Mouse (Mus musculus) stomach, postnatal 0 days (tissue): ENCODE measurements around the gene Tm4sf20. TPM values are rescaled to one million over a fixed set of nuclear protein-coding genes. Genes with fewer than 3 reads are reported as not detected.

ENCODE experiments used
- ATAC-seq: fragments of 200-750 bp; cut with Nextera tagmentation; 2 replicates; pipeline ENCODE4 v1.8.0; 2017; ENCODE audit not compliant: low FRiP score, low TSS enrichment
- DNase-seq: peaks from one replicate; pipeline ENCODE4 v3.0.0-alpha.2; 2016; ENCODE audit warnings: low spot score
- H3K27ac ChIP-seq: fragments of 300-500 bp; sonication (generic); replicated peaks from 2 replicates; pipeline ENCODE4 v1.5.1; 2014; ENCODE audit warnings: mild to moderate bottlenecking, control low read depth
- H3K27me3 ChIP-seq: fragments of 300-500 bp; sonication (generic); 2 replicates; pipeline ENCODE4 v1.6.1; 2014; ENCODE audit warnings: low read length; ENCODE audit not compliant: control insufficient read depth, insufficient read depth
- H3K36me3 ChIP-seq: fragments of 300-500 bp; sonication (generic); 2 replicates; pipeline ENCODE4 v1.6.1; 2014; ENCODE audit warnings: low read length, mixed read lengths; ENCODE audit not compliant: control insufficient read depth, insufficient read depth
- H3K4me1 ChIP-seq: fragments of 300-500 bp; sonication (generic); replicated peaks from 2 replicates; pipeline ENCODE4 v1.6.1; 2014; ENCODE audit warnings: antibody characterized with exemption; ENCODE audit not compliant: control insufficient read depth, insufficient read depth
- H3K4me2 ChIP-seq: fragments of 300-500 bp; sonication (generic); replicated peaks from 2 replicates; pipeline ENCODE4 v1.6.1; 2014; ENCODE audit warnings: low read depth, mild to moderate bottlenecking, control low read depth, moderate library complexity
- H3K4me3 ChIP-seq: fragments of 300-500 bp; sonication (generic); 2 replicates; pipeline ENCODE4 v1.5.1; 2014; ENCODE audit warnings: low read depth, low read length, control low read depth
- H3K9ac ChIP-seq: fragments of 300-500 bp; sonication (generic); 2 replicates; pipeline ENCODE4 v1.6.1; 2014; ENCODE audit warnings: mild to moderate bottlenecking, low read length, control low read depth, mixed read lengths
- H3K9me3 ChIP-seq: fragments of 300-500 bp; sonication (generic); 2 replicates; pipeline ENCODE4 v1.6.1; 2016; ENCODE audit warnings: low read length; ENCODE audit not compliant: control insufficient read depth
- CTCF ChIP-seq: IDR thresholded peaks from 2 replicates; pipeline ENCODE4 v1.5.1; 2016; ENCODE audit warnings: antibody characterized with exemption, low read depth, mild to moderate bottlenecking, moderate library complexity
- EP300 ChIP-seq: optimal IDR thresholded peaks from 2 replicates; pipeline ENCODE3; 2016; ENCODE audit warnings: antibody characterized with exemption
- WGBS: fragments of 180-500 bp; shearing (Covaris S2); extraction: QIAGEN DNeasy Blood & Tissue Kit; methylation state at CpG from one replicate; pipeline ENCODE4 v1.1.7; 2014; 5-methylcytosine and 5-hydroxymethylcytosine counted together
- polyA plus RNA-seq: library from polyadenylated mRNA; unstranded; fragments of >200 nt; fragmentation: Nextera tagmentation; extraction: Ambion mirVana; gene quantifications from 2 replicates; pipeline ENCODE4 v1.2.1, GENCODE M21; 2015

The Tm4sf20 gene
- polyA plus RNA-seq, 1 experiment from 2014 or later: 1.0 TPM

DNA sequence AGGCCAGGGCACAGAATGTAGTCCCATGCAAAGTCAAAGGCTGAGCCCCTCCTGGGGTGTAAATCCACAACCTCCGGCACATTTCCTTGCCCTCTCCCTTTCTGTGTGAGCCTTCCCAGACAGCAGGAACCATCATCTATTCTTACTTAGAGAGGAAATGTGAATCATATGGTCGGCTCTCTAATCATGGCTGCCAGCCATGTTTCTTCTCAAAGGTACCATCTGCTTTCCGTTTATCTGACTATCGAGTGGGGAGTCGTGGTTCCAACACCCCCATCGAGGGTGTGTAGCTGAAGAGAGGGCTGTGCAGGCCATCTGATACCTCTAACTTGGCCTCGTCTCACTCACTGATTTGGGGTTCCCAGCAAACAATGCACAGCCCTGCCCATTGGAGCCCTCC, 19.8 kb upstream of the Tm4sf20 start:
- Histone ChIP-seq H3K27ac (no peak overlapping the region), H3K4me2 (no peak overlapping the region), H3K4me1 (no peaks in the 10 kb centered on the region), H3K9me3 (no peaks in the 10 kb centered on the region), H3K36me3 (no peaks in the 10 kb centered on the region), H3K27me3 (no peaks in the 10 kb centered on the region), H3K9ac (no peak overlapping the region), H3K4me3 (no peak overlapping the region)
- 52% methylated on average over 7 of the region's 7 CpGs for WGBS
- ATAC-seq (no peak), DNase-seq (no peak)
- TF ChIP-seq EP300: no peak
- no peak for TF ChIP-seq CTCF

DNA sequence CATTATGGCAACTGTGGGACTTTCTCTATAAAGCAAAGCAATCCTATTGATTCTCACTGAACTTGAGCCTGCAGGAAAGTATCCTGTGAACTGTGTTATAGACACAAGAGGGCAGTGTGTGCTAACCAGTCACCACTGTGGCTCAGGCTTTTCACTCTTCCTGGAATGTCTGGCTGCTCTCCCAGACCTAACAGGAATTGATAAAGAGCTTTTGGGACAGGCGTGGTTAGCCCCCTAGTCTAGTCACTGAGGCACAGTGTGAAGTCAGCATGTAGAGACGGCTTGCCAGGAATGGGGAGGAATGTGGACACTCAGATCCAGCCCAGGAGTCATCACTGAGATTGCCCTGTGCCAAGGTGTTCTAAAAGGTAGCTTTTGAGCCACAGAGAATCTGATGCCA, 19.2 kb upstream of the Tm4sf20 start:
- H3K36me3 ChIP-seq: no peaks in the 10 kb centered on the region
- no peaks in the 10 kb centered on the region for H3K27me3 ChIP-seq
- no peak overlapping the region for H3K4me2 ChIP-seq
- no peak for TF ChIP-seq EP300
- TF ChIP-seq CTCF: peak; percentile 97
- peak; percentile 82 for ATAC-seq
- no peak overlapping the region for H3K27ac ChIP-seq
- H3K9me3 ChIP-seq: no peaks in the 10 kb centered on the region
- peak; percentile 60 for DNase-seq
- H3K9ac ChIP-seq: no peak overlapping the region
- H3K4me3 ChIP-seq: no peak overlapping the region
- H3K4me1 ChIP-seq: no peaks in the 10 kb centered on the region
- WGBS: 0% methylated on average over 2 of the region's 2 CpGs

- H3K4me2 ChIP-seq: no peak overlapping the region
- DNase-seq: peak; percentile 80
- H3K4me3 ChIP-seq: no peak overlapping the region
- 45% methylated on average over 6 of the region's 6 CpGs for WGBS
- no peaks in the 10 kb centered on the region for H3K27me3 ChIP-seq
- TF ChIP-seq CTCF (0 out of 2 replicates have a peak, but pooled peaks have one; percentile 12), EP300 (no peak)
- no peaks in the 10 kb centered on the region for H3K9me3 ChIP-seq
- no peak overlapping the region for H3K27ac ChIP-seq
- no peak overlapping the region for H3K9ac ChIP-seq
- H3K4me1 ChIP-seq: no peaks in the 10 kb centered on the region
- peak; percentile 71 for ATAC-seq
- no peaks in the 10 kb centered on the region for H3K36me3 ChIP-seq
Measured at GRCm38 (mm10) chr1:82785546-82785945, 17.3 kb upstream of the Tm4sf20 start.

GRCm38 (mm10) chr1:82783559-82783958, 15.3 kb upstream of the Tm4sf20 start:
- TF ChIP-seq CTCF (no peak), EP300 (no peak)
- Histone ChIP-seq H3K9me3 (no peaks in the 10 kb centered on the region), H3K9ac (no peak overlapping the region), H3K27ac (no peak overlapping the region), H3K4me1 (no peaks in the 10 kb centered on the region), H3K4me3 (no peak overlapping the region), H3K4me2 (no peak overlapping the region), H3K27me3 (no peaks in the 10 kb centered on the region), H3K36me3 (no peaks in the 10 kb centered on the region)
- ATAC-seq (no peak), DNase-seq (no peak)
- WGBS: 72% methylated on average over 3 of the region's 3 CpGs

GRCm38 (mm10) chr1:82779388-82779966, 11.2 kb upstream of the Tm4sf20 start:
- 82% methylated on average over 6 of the region's 6 CpGs for whole genome bisulfite sequencing
- TF ChIP-seq CTCF (no peak), EP300 (no peak)

GRCm38 (mm10) chr1:82775293-82775692, 7.0 kb upstream of the Tm4sf20 start:
- no peak overlapping the region for H3K4me2 ChIP-seq
- H3K27ac ChIP-seq: no peak overlapping the region
- H3K36me3 ChIP-seq: no peaks in the 10 kb centered on the region
- H3K9ac ChIP-seq: no peak overlapping the region
- ATAC-seq: no peak
- H3K9me3 ChIP-seq: no peaks in the 10 kb centered on the region
- 91% methylated on average over 4 of the region's 4 CpGs for WGBS
- no peaks in the 10 kb centered on the region for H3K27me3 ChIP-seq
- no peak overlapping the region for H3K4me3 ChIP-seq
- H3K4me1 ChIP-seq: no peaks in the 10 kb centered on the region
- no peak for DNase-seq
- no peak for TF ChIP-seq CTCF
- TF ChIP-seq EP300: no peak

More at GRCm38 (mm10) chr1:82779388-82779966, 11.2 kb upstream of the Tm4sf20 start:
- Histone ChIP-seq H3K4me3 (no peak overlapping the region), H3K9me3 (no peaks in the 10 kb centered on the region), H3K27me3 (no peaks in the 10 kb centered on the region), H3K27ac (no peak overlapping the region), H3K9ac (no peak overlapping the region), H3K4me1 (no peaks in the 10 kb centered on the region), H3K4me2 (no peak overlapping the region), H3K36me3 (no peaks in the 10 kb centered on the region)
- ATAC-seq (no peak), DNase-seq (no peak)
